Comparison of ENCODE assay signal across 9 mouse cellular contexts in genomic region chr6:131367101-131367500, GRCm38 (mm10). TPM values are rescaled to one million over a fixed set of nuclear protein-coding genes. Genes with fewer than 3 reads are reported as not detected.
DNase-seq lines count a peak whose midpoint lies in the region; ATAC-seq and TF ChIP-seq lines count a peak whose summit lies in the region.
"Had no signal": no experiment of that assay in that cellular context is flagged by ENCODE, and none has a peak within 500 bp of the region (broad histone marks: within the 10 kb centered on the region; RNA-seq: fewer than 3 reads in every experiment).

No protein-coding gene starts in this region.

- no peak overlapping the region for H3K4me3 ChIP-seq in liver, adult 2 months (ENCODE audit: insufficient read depth, low read depth, low read length)
- H3K4me3 ChIP-seq in liver, embryonic 12.5 days: no peak overlapping the region
- H3K4me3 ChIP-seq in intestine, embryonic 15.5 days (replicated peaks): no peak overlapping the region
- H3K4me3 ChIP-seq: megakaryocyte, embryonic 14.5 days had no signal

- H3K4me1 ChIP-seq in liver, adult 2 months (ENCODE audit: control insufficient read depth, insufficient read depth, low read length): peaks cover 6% of the 10 kb centered on the region
- peaks cover 40% of the 10 kb centered on the region for H3K4me1 ChIP-seq in liver, embryonic 12.5 days
- H3K4me1 ChIP-seq in intestine, embryonic 15.5 days (replicated peaks): no peaks in the 10 kb centered on the region

- no peak overlapping the region for H3K27ac ChIP-seq in liver, adult 2 months (replicated peaks; ENCODE audit: insufficient read depth, low read depth, low read length)
- H3K27ac ChIP-seq in liver, embryonic 12.5 days: no peak overlapping the region
- no peak overlapping the region for H3K27ac ChIP-seq in intestine, embryonic 15.5 days

- peaks cover 20% of the 10 kb centered on the region for H3K36me3 ChIP-seq in liver, adult 2 months (ENCODE audit: control insufficient read depth, insufficient read depth, low read length)
- peaks cover 87% of the 10 kb centered on the region for H3K36me3 ChIP-seq in liver, embryonic 12.5 days
- peaks cover 33% of the 10 kb centered on the region for H3K36me3 ChIP-seq in intestine, embryonic 15.5 days

- no peaks in the 10 kb centered on the region for H3K79me2 ChIP-seq in liver, adult 2 months (ENCODE audit: control insufficient read depth, insufficient read depth, low read length)

- peak; percentile 41; the same call in 1 of the 2 replicates for TF ChIP-seq CTCF in liver, adult 2 months (IDR thresholded peaks at IDR 0.05; ENCODE audit: low read depth, low read length)

- no peak for TF ChIP-seq POLR2A in liver, adult 2 months (IDR thresholded peaks at IDR 0.05; ENCODE audit: extremely low read depth, insufficient read depth, low read length)

- ATAC-seq in liver, embryonic 12.5 days: no peak
- ATAC-seq in intestine, embryonic 15.5 days: peak; percentile 55
- ATAC-seq in megakaryocyte-erythroid progenitor cell, adult 5-6 weeks (replicated peaks; ENCODE audit: low FRiP score, low TSS enrichment, poor library complexity, severe bottlenecking): peak; percentile 63

- 38% methylated on average over 4 of the region's 4 CpGs for WGBS in liver, adult 2 months
- WGBS in liver, embryonic 12.5 days (ENCODE audit: insufficient replicate concordance): 48% methylated on average over 4 of the region's 4 CpGs
- 38% methylated on average over 4 of the region's 4 CpGs for WGBS in intestine, embryonic 15.5 days

- H3K9ac ChIP-seq in liver, adult 2 months (ENCODE audit: low read depth, low read length): no peak overlapping the region
- H3K9ac ChIP-seq in liver, embryonic 12.5 days: no peak overlapping the region
- no peak overlapping the region for H3K9ac ChIP-seq in intestine, embryonic 15.5 days

- peak; percentile 49 to 58 for DNase-seq in cerebellum, postnatal 10 days
- no peak for DNase-seq in cerebellum, adult 11 months
- DNase-seq in liver, adult 2 months (ENCODE audit: extremely low read depth, low read depth, low spot score): peak; percentile 46
- peak; percentile 5 for DNase-seq in T-cell, adult 2 months (ENCODE audit: low spot score)
- DNase-seq in urinary bladder, postnatal 36 days (ENCODE audit: low spot score in 2 of 2): no peak

- no peaks in the 10 kb centered on the region for H3K9me3 ChIP-seq in liver, embryonic 12.5 days (replicated peaks)
- H3K9me3 ChIP-seq in intestine, embryonic 15.5 days: no peaks in the 10 kb centered on the region
- H3K9me3 ChIP-seq: megakaryocyte, embryonic 14.5 days had no signal

- no peak overlapping the region for H3K4me2 ChIP-seq in liver, embryonic 12.5 days
- no peak overlapping the region for H3K4me2 ChIP-seq in intestine, embryonic 15.5 days (replicated peaks)

- no peaks in the 10 kb centered on the region for H3K27me3 ChIP-seq in liver, adult 2 months (ENCODE audit: control insufficient read depth, insufficient read depth, low read length)
- H3K27me3 ChIP-seq in liver, embryonic 12.5 days (replicated peaks): no peaks in the 10 kb centered on the region
- H3K27me3 ChIP-seq in intestine, embryonic 15.5 days (replicated peaks): no peaks in the 10 kb centered on the region
- H3K27me3 ChIP-seq: megakaryocyte, embryonic 14.5 days had no signal

RNA-seq across cellular contexts. Expression of gene Styk1, which starts 13.7 kb away (rescaled TPM):
- not detected in 2 replicates for total RNA-seq in liver, adult 2 months (2014; rRNA removed)
- polyA plus RNA-seq in liver, adult 2 months (2012; rRNA removed): not detected in 2 replicates
- polyA plus RNA-seq in liver, embryonic 12.5 days (2016; fragmentation: Nextera tagmentation; extraction: Ambion mirVana): 0.65 and 1.1 TPM in 2 replicates
- polyA plus RNA-seq in intestine, embryonic 15.5 days (2015; fragmentation: Nextera tagmentation; extraction: Ambion mirVana): 11.3 and 13.8 TPM in 2 replicates
- 0.39 TPM in 1 of 2 replicates, not detected in the other for total RNA-seq in megakaryocyte-erythroid progenitor cell, adult 5-6 weeks (2014; fragmentation: Nextera tagmentation)
- 1.3 and 1.6 TPM in 2 replicates for total RNA-seq in megakaryocyte-erythroid progenitor cell, adult 5-6 weeks (2017)

RNA-seq across cellular contexts. Expression of gene Ybx3, which starts 21.2 kb away (rescaled TPM):
- total RNA-seq in liver, adult 2 months (2014; rRNA removed): 16.8 and 18.4 TPM in 2 replicates
- 18.3 and 23.9 TPM in 2 replicates for polyA plus RNA-seq in liver, adult 2 months (2012; rRNA removed)
- 88.6 and 105 TPM in 2 replicates for polyA plus RNA-seq in liver, embryonic 12.5 days (2016; fragmentation: Nextera tagmentation; extraction: Ambion mirVana)
- 52.7 and 57.6 TPM in 2 replicates for polyA plus RNA-seq in intestine, embryonic 15.5 days (2015; fragmentation: Nextera tagmentation; extraction: Ambion mirVana)
- 620 and 624 TPM in 2 replicates for total RNA-seq in megakaryocyte-erythroid progenitor cell, adult 5-6 weeks (2014; fragmentation: Nextera tagmentation)
- total RNA-seq in megakaryocyte-erythroid progenitor cell, adult 5-6 weeks (2017): 689 and 900 TPM in 2 replicates

Comparison
In these comparisons a context has a peak if more than half of its experiments do, and no peak if none do; other contexts are left out.
1. DNase-seq: peak in cerebellum, postnatal 10 days (2 of 2), liver, adult 2 months (single experiment) and T-cell, adult 2 months (single experiment); none in cerebellum, adult 11 months (single experiment) and urinary bladder, postnatal 36 days (0 of 2).